Mouse (Mus musculus) gastrocnemius, adult 18-20 months (tissue): ENCODE data around the gene Pcnx3. TPM values are rescaled to one million over a fixed set of nuclear protein-coding genes. Genes with fewer than 3 reads are reported as not detected.

ENCODE experiments used
- DNase-seq: peaks from one replicate; pipeline ENCODE4 v3.0.0; 2021; ENCODE audit warnings: low spot score
- microRNA-seq: library from miRNA; unstranded; fragments of <30 nt; microRNA quantifications from one replicate; pipeline ENCODE4 v1.2.0, GENCODE M21; 2021
- total RNA-seq, 2 experiments: library from RNA; stranded (reverse); gene quantifications; 2 replicates each; pipeline ENCODE4 v1.2.3; 2021

Gene Pcnx3
- total RNA-seq, 2 experiments from 2014 or later = 12.5 to 13.8 TPM

- DNase-seq = no peak
These were observed 43.4 kb downstream of the Pcnx3 start for GRCm38 (mm10) chr19:5645280-5645679.

GRCm38 (mm10) chr19:5641641-5642040 lies 47.1 kb downstream of the Pcnx3 start:
- no peak for DNase-seq

- no peak for DNase-seq
These were observed 47.7 kb downstream of the Pcnx3 start for GRCm38 (mm10) chr19:5641021-5641420.

- DNase-seq = no peak
These were observed 48.4 kb downstream of the Pcnx3 start for GRCm38 (mm10) chr19:5640339-5640738.

GRCm38 (mm10) chr19:5638416-5639005 lies 50.2 kb downstream of the Pcnx3 start:
- DNase-seq = no peak

- peak; percentile 92 for DNase-seq
These were observed 51.4 kb downstream of the Pcnx3 start, which contains the start of gene Rela for GRCm38 (mm10) chr19:5637069-5638047. Gene Rela (plus strand): TSS chr19:5637483.

- peak; percentile 38 for DNase-seq
These were observed 52.1 kb downstream of the Pcnx3 start for GRCm38 (mm10) chr19:5636571-5637041.

GRCm38 (mm10) chr19:5636036-5636570 lies 52.6 kb downstream of the Pcnx3 start:
- DNase-seq = no peak

GRCm38 (mm10) chr19:5632120-5632519 lies 56.6 kb downstream of the Pcnx3 start:
- no peak for DNase-seq

- no peak for DNase-seq
These were observed 58.8 kb downstream of the Pcnx3 start for GRCm38 (mm10) chr19:5629907-5630306.

- DNase-seq = no peak
These were observed 63.4 kb downstream of the Pcnx3 start for GRCm38 (mm10) chr19:5625311-5625710.

GRCm38 (mm10) chr19:5621884-5622283 lies 66.8 kb downstream of the Pcnx3 start:
- no peak for DNase-seq

- no peak for DNase-seq
These were observed 68.7 kb downstream of the Pcnx3 start for GRCm38 (mm10) chr19:5620007-5620406.

- DNase-seq = no peak
These were observed 73.8 kb downstream of the Pcnx3 start for GRCm38 (mm10) chr19:5614953-5615352.

Small RNA genes lying within 50 kb of the gene (microRNA-seq; reads per million reads assigned to microRNA genes)
- gene Mir6987 = not detected

Other genes with a start within 250 kb of the Pcnx3 start
- under 1 TPM; 0.17 to 0.34 TPM for gene Fosl1, start 241.4 kb downstream of the Pcnx3 start, total RNA-seq
- gene Ccdc85b, start 231.0 kb downstream of the Pcnx3 start, total RNA-seq = 1 to 10 TPM; 4.0 to 5.1 TPM
- 10 to 100 TPM; 33.7 to 38.5 TPM for gene Fibp, start 228.3 kb downstream of the Pcnx3 start, total RNA-seq
- not detected for gene Ctsw, start 220.4 kb downstream of the Pcnx3 start, total RNA-seq
- 1 to 10 TPM; 4.0 to 5.6 TPM for gene Efemp2, start 215.0 kb downstream of the Pcnx3 start, total RNA-seq
- gene Mus81, start 200.5 kb downstream of the Pcnx3 start, total RNA-seq = 10 to 100 TPM; 18.3 to 22.1 TPM
- 10 to 100 TPM; 48.4 to 74.2 TPM for gene Cfl1, start 198.5 kb downstream of the Pcnx3 start, total RNA-seq
- under 1 TPM; 0.21 to 0.30 TPM for gene 1700020D05Rik, start 185.1 kb downstream of the Pcnx3 start, total RNA-seq
- 1 to 10 TPM; 5.5 to 5.8 TPM for gene Snx32, start 178.4 kb downstream of the Pcnx3 start, total RNA-seq
- not detected for gene Ovol1, start 128.3 kb downstream of the Pcnx3 start, total RNA-seq
- 1 to 10 TPM; 1.7 to 2.5 TPM for gene Ap5b1, start 120.9 kb downstream of the Pcnx3 start, total RNA-seq
- 10 to 100 TPM; 40.7 to 50.1 TPM for gene Rnaseh2c, start 87.0 kb downstream of the Pcnx3 start, total RNA-seq
- gene Kat5, start 78.7 kb downstream of the Pcnx3 start, total RNA-seq = 10 to 100 TPM; 24.0 to 26.0 TPM
- 10 to 100 TPM; 14.6 to 19.3 TPM for gene Rela, start 51.4 kb downstream of the Pcnx3 start, total RNA-seq
- gene Sipa1, start 25.2 kb downstream of the Pcnx3 start, total RNA-seq = 1 to 10 TPM; 5.6 to 8.2 TPM
- 1 to 10 TPM; 8.6 to 9.4 TPM for gene Map3k11, start 166 bp downstream of the Pcnx3 start, total RNA-seq
- not detected for gene Kcnk7, start 15.5 kb upstream of the Pcnx3 start, total RNA-seq
- gene Ehbp1l1, start 37.4 kb upstream of the Pcnx3 start, total RNA-seq = 100 to 1,000 TPM; 210 to 241 TPM
- 10 to 100 TPM; 20.1 to 21.3 TPM for gene Fam89b, start 40.7 kb upstream of the Pcnx3 start, total RNA-seq
- gene Ltbp3, start 52.0 kb upstream of the Pcnx3 start, total RNA-seq = 10 to 100 TPM; 41.4 to 45.4 TPM
- gene Scyl1, start 82.5 kb upstream of the Pcnx3 start, total RNA-seq = 10 to 100 TPM; 70.6 to 74.4 TPM
- gene Frmd8, start 186.4 kb upstream of the Pcnx3 start, total RNA-seq = 1 to 10 TPM; 2.9 to 3.2 TPM
- under 1 TPM; 0.59 to 0.90 TPM for gene Slc25a45, start 188.9 kb upstream of the Pcnx3 start, total RNA-seq
- under 1 TPM; 0.21 TPM for gene Tigd3, start 205.2 kb upstream of the Pcnx3 start, total RNA-seq
- gene Dpf2, start 224.1 kb upstream of the Pcnx3 start, total RNA-seq = 10 to 100 TPM; 76.3 to 85.1 TPM
- 10 to 100 TPM in 1 of 2 experiments, 1 to 10 TPM in 1; 8.9 to 11.2 TPM for gene Cdc42ep2, start 235.9 kb upstream of the Pcnx3 start, total RNA-seq